Mouse (Mus musculus): ENCODE results near the gene Olfr49.

Olfr49 gene

DNA sequence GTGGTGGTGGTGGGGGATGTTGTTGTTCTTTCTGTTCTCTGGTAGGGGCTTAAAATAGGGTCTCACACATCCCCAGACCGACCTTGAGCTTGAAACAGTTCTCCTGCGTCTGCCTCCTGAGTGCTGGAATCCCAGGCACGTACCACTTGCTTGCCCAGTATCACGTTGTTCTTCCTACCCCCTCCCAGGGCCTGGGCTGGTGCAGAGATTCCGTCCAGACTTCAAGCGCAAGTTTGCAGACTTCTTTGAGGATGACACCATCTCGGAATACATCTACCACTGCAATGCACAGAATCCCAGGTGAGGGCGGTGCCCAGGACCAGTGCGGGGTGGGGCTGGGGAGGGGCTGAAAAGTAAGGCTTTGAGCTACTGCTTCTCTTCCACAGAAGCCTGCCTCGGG is 19.6 kb downstream of the Olfr49 start:
- in situ Hi-C loops (cut with MboI; ENCODE audit: low pct_unique_long_range_greater_than_20kb in 1 of 2, low sequenced_read_pairs in 2 of 2, unreplicated experiment in 1 of 2) = loop anchor here in 1 of 2 experiments (10.0 kb wide), 1 partner anchor 60 kb away; no protein-coding TSS in a partner anchor

DNA sequence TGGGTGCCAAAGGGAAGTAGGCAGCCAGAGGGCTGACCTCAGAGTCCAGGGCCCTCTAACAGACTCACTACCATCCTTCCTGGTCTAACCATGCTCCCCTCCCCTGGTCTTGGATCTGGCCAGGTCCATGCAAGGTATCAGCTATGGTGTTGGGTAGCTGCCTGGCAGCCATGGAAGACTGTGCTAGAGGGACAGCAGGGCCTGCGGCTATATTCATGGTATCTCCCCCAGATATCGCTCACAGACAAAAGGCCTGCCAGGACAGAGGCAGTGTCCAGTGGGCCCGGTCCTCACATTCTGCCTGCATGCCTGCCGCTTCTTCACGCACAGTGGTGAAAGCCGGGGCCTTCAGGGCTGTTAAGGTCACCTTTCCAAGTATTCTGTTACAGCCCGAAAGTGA is 20.5 kb downstream of the Olfr49 start:
- in situ Hi-C loops (cut with MboI; ENCODE audit: low pct_unique_long_range_greater_than_20kb in 1 of 2, low sequenced_read_pairs in 2 of 2, unreplicated experiment in 1 of 2) = loop anchor here in 1 of 2 experiments (10.0 kb wide), 1 partner anchor 61 kb away; no protein-coding TSS in a partner anchor

DNA sequence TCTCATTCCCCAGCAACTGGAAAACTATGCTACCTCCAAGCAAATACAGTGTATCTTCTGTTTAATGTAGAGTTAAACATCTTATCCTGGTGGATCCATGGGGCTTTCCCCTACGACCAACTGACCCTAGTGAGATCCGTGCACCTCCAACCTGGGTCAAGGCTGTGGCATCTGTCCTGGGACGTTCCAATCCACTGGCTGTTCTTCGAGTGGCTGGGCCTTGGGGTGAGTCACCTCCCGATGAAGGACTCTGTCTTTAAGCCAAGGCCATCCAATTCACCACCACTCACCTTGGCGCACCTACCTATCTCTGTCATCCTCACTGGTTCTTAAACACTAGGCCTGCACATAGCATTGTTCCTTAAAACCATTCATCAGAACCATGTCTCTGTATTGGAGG is 21.6 kb downstream of the Olfr49 start:
- in situ Hi-C loops (cut with MboI; ENCODE audit: low pct_unique_long_range_greater_than_20kb in 1 of 2, low sequenced_read_pairs in 2 of 2, unreplicated experiment in 1 of 2) = loop anchor here in 1 of 2 experiments (10.0 kb wide), 1 partner anchor 62 kb away; no protein-coding TSS in a partner anchor

DNA sequence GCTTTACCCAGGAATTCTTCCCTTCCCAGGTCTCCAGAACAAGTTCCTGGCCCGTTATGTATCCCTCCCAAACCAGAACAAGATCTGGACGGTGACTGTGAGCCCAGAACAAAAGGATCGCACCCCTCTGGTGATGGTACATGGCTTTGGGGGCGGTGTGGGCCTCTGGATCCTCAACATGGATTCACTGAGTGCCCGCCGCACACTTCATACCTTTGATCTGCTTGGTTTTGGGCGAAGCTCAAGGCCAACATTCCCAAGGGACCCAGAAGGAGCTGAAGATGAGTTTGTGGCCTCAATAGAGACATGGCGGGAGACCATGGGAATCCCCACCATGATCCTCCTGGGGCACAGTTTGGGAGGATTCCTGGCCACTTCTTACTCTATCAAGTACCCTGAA is 22.1 kb downstream of the Olfr49 start:
- in situ Hi-C loops (cut with MboI; ENCODE audit: low pct_unique_long_range_greater_than_20kb in 1 of 2, low sequenced_read_pairs in 2 of 2, unreplicated experiment in 1 of 2) = loop anchor here in 1 of 2 experiments (10.0 kb wide), 1 partner anchor 62 kb away; no protein-coding TSS in a partner anchor

DNA sequence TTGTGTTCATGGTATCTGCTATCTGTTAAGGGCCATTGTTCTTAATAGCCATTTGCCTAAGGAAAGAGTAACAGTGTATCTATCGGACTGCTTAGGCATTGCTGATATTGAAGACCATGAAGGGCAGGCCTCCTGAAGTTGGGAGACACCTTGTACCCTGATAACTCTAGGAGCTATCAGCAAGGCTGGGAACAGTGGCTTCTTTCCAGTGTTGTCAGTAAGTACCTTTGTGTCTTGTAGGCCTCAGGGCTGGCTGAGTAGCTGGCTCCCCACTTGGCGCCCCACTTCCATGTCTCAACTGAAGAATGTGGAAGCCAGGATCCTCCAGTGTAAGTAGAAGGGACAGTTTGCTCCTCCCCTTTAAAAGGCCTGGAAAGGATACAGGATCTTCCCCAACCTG is 23.4 kb downstream of the Olfr49 start:
- in situ Hi-C loops (cut with MboI; ENCODE audit: low pct_unique_long_range_greater_than_20kb in 1 of 2, low sequenced_read_pairs in 2 of 2, unreplicated experiment in 1 of 2) = loop anchor here in 1 of 2 experiments (10.0 kb wide), 1 partner anchor 63 kb away; no protein-coding TSS in a partner anchor

DNA sequence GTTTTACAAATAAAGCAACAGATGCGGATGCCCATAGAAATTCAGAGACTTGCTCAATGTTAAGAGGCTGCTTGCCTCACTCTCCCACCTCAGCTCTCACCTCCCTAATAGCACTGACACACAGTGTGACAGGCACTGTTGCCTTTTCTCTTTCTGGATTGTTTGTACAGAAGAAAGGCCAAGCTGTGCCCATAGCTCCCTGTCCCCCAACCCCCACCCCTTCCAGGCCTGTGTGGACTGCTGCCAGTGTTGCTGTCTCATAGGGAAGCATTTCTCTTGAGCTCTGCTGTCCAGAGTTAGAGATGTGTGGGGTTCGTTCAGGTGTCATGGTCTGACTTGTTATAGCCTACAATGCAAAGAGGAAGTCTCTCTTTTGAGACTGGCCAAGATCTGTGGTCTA is 24.5 kb downstream of the Olfr49 start:
- in situ Hi-C loops (cut with MboI; ENCODE audit: low pct_unique_long_range_greater_than_20kb in 1 of 2, low sequenced_read_pairs in 2 of 2, unreplicated experiment in 1 of 2) = loop anchor here in 1 of 2 experiments (10.0 kb wide), 1 partner anchor 65 kb away; no protein-coding TSS in a partner anchor

DNA sequence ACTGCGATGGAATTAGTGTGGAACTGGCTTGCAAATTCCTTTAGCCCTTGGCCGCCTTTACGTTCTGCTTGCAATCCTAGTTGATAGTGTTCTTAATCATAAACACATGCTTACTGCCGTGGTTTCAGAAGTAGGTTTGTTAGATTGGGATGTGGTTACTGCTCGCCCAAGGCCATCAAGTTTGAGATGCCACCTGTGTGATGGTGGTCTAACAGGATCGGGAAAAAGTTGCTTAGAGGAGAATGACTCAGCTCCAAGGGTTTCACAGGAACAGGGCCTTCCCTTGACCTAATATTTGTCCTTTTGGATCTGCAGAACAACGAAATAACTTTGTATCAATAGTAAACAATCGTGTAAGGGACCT is 25.0 kb downstream of the Olfr49 start:
- in situ Hi-C loops (cut with MboI; ENCODE audit: low pct_unique_long_range_greater_than_20kb in 1 of 2, low sequenced_read_pairs in 2 of 2, unreplicated experiment in 1 of 2) = loop anchor here in 1 of 2 experiments (10.0 kb wide), 1 partner anchor 65 kb away; no protein-coding TSS in a partner anchor

DNA sequence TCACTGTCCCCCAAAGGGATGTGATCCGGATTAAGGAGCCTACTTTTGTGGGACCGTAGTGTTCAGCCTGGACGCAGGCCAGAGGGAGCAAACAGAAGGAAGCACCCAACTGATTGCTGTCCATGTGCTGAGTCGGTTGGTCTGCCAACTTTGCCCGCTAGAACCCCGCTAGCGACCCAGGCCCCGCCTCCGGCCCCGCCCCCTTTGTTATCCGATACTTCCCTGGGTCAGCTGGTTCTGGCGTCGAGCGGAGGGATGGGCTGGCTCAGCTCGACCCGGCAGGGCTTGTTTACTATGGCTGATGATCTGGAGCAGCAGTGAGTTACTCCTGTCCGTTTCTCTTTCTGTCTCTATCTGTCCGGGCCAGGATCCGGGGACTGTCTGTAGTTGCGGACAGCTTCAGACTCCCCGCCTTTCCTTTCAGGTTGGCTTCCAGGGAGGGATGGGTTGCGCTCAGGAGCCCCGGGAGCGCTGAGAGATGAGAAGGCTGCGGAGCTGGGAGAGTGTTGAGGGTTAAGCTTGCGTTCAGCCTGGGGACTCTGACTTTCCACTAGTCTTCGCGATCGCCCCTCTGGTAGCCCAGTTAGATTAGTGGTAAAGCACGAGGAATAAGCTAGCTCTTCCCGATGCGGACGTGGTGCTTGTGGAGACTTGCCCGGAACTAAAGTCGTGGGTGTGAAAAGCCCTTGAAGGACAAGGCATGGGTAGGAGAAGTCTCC is 25.6 kb downstream of the Olfr49 start:
- in situ Hi-C loops (cut with MboI; ENCODE audit: low pct_unique_long_range_greater_than_20kb in 1 of 2, low sequenced_read_pairs in 2 of 2, unreplicated experiment in 1 of 2) = no loop called here

DNA sequence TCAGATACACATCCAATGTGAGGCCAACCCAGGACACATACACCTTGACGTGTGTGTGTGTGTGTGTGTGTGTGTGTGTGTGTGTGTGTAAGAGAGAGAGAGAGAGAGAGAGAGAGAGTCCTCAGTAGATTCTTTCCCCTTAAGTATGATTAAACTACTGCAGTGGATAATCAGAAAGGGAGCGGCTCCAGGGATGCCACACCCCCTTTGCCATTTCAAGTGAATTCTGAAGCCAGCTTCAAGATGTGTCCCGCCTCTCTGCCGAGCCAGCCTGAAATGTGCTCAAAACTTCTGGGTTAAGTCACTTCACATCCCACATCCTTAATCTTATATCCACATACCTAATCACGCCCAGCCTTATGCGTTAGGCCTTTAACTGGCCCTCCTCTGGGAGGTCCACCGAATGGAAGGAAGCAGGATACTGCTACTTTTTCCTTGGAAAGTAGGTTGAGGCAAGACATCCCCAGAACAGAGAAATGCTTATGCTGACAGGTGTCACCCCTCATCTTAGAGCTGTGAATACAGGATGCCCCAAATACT is 26.5 kb downstream of the Olfr49 start:
- in situ Hi-C loops (cut with MboI; ENCODE audit: low pct_unique_long_range_greater_than_20kb in 1 of 2, low sequenced_read_pairs in 2 of 2, unreplicated experiment in 1 of 2) = no loop called here

DNA sequence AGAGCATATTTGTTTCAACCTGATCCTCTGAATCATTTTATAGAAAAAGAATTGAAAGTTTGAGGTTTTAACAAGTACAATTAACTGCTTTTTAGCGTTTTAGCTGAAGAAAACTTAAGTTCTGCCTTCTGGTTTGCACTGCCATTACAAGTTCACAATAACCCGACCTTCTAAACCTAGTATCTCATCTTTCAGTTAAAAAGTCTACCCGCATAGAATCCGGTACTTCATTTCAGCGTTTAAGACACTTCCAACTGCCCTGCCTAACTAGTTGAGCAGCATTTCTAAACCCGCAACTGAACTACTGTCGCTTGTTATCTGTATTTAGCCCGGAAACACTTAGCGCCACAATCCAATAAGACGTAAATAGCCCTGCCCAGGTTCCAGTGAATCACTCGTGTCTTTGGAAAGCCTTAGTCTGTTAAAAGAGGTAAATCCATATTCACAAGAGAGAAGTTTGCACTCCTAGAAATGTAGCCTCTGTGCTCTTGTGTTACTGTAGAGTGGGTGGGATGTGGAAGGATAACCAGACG is 30.0 kb downstream of the Olfr49 start:
- in situ Hi-C loops (cut with MboI; ENCODE audit: low pct_unique_long_range_greater_than_20kb in 1 of 2, low sequenced_read_pairs in 2 of 2, unreplicated experiment in 1 of 2) = no loop called here

DNA sequence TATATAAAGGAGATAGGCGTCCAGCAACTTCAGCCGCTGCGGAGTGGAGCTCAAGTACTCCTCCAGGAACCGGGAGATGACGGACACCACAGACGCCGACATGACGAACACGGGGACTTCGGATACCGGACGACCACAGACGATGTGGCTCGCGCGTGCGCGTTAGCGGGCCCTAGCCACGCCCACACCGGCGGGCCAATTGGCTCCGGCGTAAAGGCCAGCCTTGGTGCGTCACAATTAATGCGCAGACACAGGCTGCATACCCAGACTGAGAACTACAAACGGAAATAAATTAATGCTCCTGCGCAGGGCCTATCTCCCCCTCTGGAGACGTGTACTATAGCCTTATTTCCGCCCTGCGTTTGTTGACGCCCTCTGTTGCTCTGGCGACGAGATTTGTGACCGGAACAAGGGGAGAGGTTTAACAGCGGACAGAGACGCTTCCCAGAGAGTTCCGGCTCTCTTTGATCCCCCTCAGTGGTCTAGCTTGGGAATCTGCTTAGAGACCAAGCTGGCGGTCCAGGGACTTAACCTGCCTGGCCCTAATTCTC is 30.9 kb downstream of the Olfr49 start, which contains the start of the genes Dad1 and Abhd4:
Gene Dad1 (minus strand): TSS at position 364 of the 551 bp plus-strand sequence.
Gene Abhd4 (plus strand): TSS at position 448 of the 551 bp plus-strand sequence.
- in situ Hi-C loops (cut with MboI; ENCODE audit: low pct_unique_long_range_greater_than_20kb in 1 of 2, low sequenced_read_pairs in 2 of 2, unreplicated experiment in 1 of 2) = no loop called here

DNA sequence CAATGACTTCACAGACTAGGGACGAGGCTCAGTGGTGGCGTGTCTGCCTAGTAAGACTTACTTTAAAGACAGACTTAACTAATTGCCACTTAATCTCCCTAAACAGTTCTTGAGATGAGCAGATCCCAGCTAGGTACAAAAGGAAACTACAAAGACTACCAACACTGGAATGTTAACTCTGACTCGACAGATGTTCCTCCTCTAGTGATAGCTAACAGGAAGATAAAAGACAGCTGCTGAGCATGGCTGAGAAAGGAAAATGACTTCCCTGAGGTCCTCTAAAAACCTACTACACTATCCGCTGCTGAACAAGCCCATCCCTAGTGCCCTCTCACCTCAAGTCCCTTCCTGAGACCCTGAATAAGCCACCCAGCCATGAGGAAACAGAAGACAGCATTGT is 34.6 kb downstream of the Olfr49 start:
- in situ Hi-C loops (cut with MboI; ENCODE audit: low pct_unique_long_range_greater_than_20kb in 1 of 2, low sequenced_read_pairs in 2 of 2, unreplicated experiment in 1 of 2) = no loop called here

DNA sequence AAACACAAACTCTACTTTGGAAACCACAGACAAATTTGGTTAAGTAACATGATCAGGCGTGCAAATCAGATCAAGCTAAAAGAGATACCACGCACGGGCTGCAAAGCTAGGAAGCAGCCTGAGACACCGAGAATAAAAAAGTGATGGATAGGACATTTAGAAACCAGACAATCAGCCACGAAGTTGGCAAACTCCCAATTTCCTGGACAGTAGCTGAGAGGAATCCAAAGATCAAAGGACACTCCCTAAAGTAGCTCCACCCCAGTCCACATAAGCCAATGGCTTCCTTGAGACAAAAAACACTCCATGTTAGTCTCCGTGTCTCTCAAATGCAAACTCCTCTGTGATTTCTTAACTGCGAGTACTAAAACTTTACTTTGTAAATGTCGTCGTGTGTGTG is 35.4 kb downstream of the Olfr49 start:
- in situ Hi-C loops (cut with MboI; ENCODE audit: low pct_unique_long_range_greater_than_20kb in 1 of 2, low sequenced_read_pairs in 2 of 2, unreplicated experiment in 1 of 2) = loop anchor here in 1 of 2 experiments (10.0 to 25.0 kb wide), 2 partner anchors 75 to 388 kb away; partner anchors contain the start of genes Cdh24 and Gm17606

DNA sequence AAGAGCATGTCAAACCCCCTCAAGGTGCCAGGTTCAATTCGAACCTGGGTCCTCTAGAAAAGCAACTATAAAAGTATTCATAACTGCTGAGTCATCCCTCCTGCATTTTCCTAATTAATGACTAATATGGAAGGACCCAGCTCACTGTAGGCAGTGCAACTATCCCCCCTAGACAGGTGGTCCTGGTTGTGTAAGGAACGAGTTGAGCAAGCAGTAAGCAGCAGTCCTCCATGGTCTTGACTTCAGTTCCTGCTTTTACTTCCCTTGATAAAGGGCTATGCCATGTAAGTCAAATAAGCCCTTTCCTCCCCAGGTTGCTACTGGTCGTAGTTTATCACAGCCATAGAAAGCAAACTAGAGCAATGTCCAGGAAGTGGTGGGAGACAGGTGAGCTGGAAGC is 38.5 kb downstream of the Olfr49 start:
- in situ Hi-C loops (cut with MboI; ENCODE audit: low pct_unique_long_range_greater_than_20kb in 1 of 2, low sequenced_read_pairs in 2 of 2, unreplicated experiment in 1 of 2) = loop anchor here in 1 of 2 experiments (10.0 to 25.0 kb wide), 2 partner anchors 79 to 391 kb away; partner anchors contain the start of genes Cdh24 and Gm17606

DNA sequence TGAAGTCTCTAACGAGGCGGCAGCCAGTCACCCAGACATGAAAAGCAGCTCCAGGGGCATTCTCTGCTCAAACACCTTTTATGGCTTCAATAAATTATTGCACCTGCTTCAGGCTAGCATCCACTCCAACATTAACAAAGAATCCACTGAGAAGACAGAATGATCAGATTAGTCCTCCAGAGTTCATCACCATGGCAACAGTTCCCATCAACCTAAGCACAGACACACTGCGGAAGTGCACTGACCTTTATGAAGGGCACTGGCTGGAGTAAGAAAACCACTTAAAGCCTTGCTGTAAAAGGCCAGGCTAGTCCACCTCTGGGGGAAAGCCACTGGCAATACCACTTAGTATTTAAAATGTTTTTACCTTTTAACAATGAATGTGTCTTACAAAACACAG is 40.6 kb downstream of the Olfr49 start:
- in situ Hi-C loops (cut with MboI; ENCODE audit: low pct_unique_long_range_greater_than_20kb in 1 of 2, low sequenced_read_pairs in 2 of 2, unreplicated experiment in 1 of 2) = loop anchor here in 1 of 2 experiments (10.0 to 25.0 kb wide), 2 partner anchors 81 to 393 kb away; partner anchors contain the start of genes Cdh24 and Gm17606

DNA sequence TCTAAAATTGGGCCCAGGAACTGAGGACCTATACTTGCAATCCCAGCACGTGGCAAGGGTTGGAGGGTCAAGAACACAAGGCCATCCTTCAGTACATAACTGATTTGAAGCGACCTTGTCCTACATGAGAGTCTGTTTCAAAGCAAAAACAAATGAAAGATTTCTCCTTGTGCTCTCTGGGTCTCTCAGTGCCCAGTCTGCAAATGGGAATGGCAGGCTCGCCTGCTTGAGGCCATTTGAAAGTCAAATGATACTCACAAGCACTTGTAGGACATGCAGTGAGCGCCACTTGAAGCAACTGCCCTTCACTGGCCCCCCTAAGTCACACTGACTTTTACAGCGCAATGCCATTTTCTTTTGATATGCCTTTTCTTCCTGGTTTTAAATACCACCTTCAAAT is 44.2 kb downstream of the Olfr49 start:
- in situ Hi-C loops (cut with MboI; ENCODE audit: low pct_unique_long_range_greater_than_20kb in 1 of 2, low sequenced_read_pairs in 2 of 2, unreplicated experiment in 1 of 2) = loop anchor here in 1 of 2 experiments (10.0 to 25.0 kb wide), 2 partner anchors 84 to 397 kb away; partner anchors contain the start of genes Cdh24 and Gm17606

DNA sequence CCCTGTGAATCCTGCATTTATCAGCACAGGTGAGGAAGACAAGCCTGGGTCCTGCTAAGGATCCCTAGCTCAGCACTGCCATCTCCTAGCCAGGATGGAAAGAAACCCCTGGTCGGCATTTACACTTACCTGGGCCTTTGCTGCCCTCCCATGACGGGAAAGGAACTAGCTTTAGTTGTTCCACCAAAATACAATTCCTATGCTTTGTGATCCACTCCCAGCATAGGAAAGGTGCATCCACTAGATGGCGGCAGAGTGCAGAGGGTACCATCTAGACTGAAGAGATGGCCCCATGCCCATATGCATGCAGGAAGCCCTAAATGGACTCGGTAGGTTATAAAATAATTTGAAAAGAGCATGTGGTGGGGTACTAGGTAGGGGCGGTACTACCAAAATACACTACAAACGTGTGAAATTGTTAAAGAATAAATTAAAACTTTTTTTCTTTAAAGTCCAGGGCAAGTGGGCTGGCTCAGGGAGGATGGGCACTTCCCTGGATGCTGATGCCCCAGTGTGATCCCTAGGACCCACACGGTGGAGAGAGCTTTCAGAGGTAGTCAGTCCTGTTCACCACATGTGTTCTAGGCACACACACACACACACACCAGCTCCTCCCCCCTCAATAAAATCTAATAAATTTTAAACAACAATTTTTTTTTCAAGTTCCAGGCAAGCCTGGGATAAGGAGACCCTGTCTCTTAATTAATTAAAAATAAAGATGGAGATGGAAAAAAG is 45.6 kb downstream of the Olfr49 start:
- in situ Hi-C loops (cut with MboI; ENCODE audit: low pct_unique_long_range_greater_than_20kb in 1 of 2, low sequenced_read_pairs in 2 of 2, unreplicated experiment in 1 of 2) = loop anchor here in 1 of 2 experiments (25.0 kb wide), 1 partner anchor 398 kb away; the partner anchor contains the start of genes Cdh24 and Gm17606

DNA sequence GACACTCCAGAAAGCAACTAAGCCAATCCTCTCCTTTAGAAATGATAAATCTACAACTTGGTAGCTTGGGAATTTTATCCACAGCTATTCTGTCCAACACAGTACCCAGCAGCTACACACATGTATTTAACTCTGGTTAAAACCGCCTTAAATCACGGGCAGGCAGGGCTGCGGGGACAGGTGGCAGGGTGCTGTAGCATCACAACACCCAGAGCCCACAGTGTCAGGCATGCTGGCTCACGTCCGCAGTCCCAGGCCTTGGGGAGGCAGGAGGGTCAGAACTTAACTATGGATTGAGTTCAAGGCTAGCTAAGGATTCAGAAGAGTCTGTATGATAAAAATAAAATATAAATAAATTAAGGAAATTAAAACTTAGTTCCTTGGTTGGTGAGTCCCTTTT is 47.9 kb downstream of the Olfr49 start:
- in situ Hi-C loops (cut with MboI; ENCODE audit: low pct_unique_long_range_greater_than_20kb in 1 of 2, low sequenced_read_pairs in 2 of 2, unreplicated experiment in 1 of 2) = loop anchor here in 1 of 2 experiments (25.0 kb wide), 1 partner anchor 400 kb away; the partner anchor contains the start of genes Cdh24 and Gm17606

All from mouse embryonic stem cell (cell line).